Mouse (Mus musculus) heart, embryonic 16.5 days (tissue): ENCODE results near the gene Rnf10. TPM values are rescaled to one million over a fixed set of nuclear protein-coding genes. Genes with fewer than 3 reads are reported as not detected.

ENCODE experiments used
- ATAC-seq: fragments of 200-750 bp; cut with Nextera tagmentation; replicated peaks from 2 replicates; pipeline ENCODE4 v1.8.0; 2017; ENCODE audit warnings: moderate number of reproducible peaks; ENCODE audit not compliant: insufficient read depth, low FRiP score; ENCODE audit errors: extremely low read depth
- H3K27ac ChIP-seq: fragments of 300-500 bp; sonication (generic); 2 replicates; pipeline ENCODE4 v1.5.1; 2014; ENCODE audit warnings: mild to moderate bottlenecking, low read length, control low read depth, moderate library complexity
- H3K27me3 ChIP-seq: fragments of 300-500 bp; sonication (generic); 2 replicates; pipeline ENCODE4 v1.6.1; 2014; ENCODE audit warnings: low read length, mixed read lengths; ENCODE audit not compliant: control insufficient read depth, insufficient read depth
- H3K36me3 ChIP-seq: fragments of 300-500 bp; sonication (generic); 2 replicates; pipeline ENCODE4 v1.6.1; 2014; ENCODE audit not compliant: control insufficient read depth, insufficient read depth
- H3K4me1 ChIP-seq: fragments of 300-500 bp; sonication (generic); 2 replicates; pipeline ENCODE4 v1.6.1; 2014; ENCODE audit warnings: low read length, mixed read lengths; ENCODE audit not compliant: control insufficient read depth, insufficient read depth
- H3K4me2 ChIP-seq: fragments of 300-500 bp; sonication (generic); 2 replicates; pipeline ENCODE4 v1.6.1; 2014; ENCODE audit warnings: low read depth, mild to moderate bottlenecking, control low read depth, low read length
- H3K4me3 ChIP-seq: fragments of 300-500 bp; sonication (generic); 2 replicates; pipeline ENCODE4 v1.5.1; 2014; ENCODE audit warnings: mild to moderate bottlenecking, control low read depth, low read length
- H3K9ac ChIP-seq: fragments of 300-500 bp; sonication (generic); 2 replicates; pipeline ENCODE4 v1.6.1; 2014; ENCODE audit warnings: low read length, control low read depth
- H3K9me3 ChIP-seq: fragments of 300-500 bp; sonication (generic); replicated peaks from 2 replicates; pipeline ENCODE4 v1.6.1; 2016; ENCODE audit warnings: low read length; ENCODE audit not compliant: control insufficient read depth
- WGBS: fragments of 180-500 bp; shearing (Covaris S2); extraction: QIAGEN DNeasy Blood & Tissue Kit; methylation state at CpG from one replicate; pipeline ENCODE4 v1.1.7; 2014; 5-methylcytosine and 5-hydroxymethylcytosine counted together
- polyA plus RNA-seq: library from polyadenylated mRNA; unstranded; fragments of >200 nt; fragmentation: Nextera tagmentation; extraction: Ambion mirVana; gene quantifications from 2 replicates; pipeline ENCODE4 v1.2.1, GENCODE M21; 2015

Rnf10 gene
- polyA plus RNA-seq, 1 experiment from 2014 or later: 126 TPM

DNA sequence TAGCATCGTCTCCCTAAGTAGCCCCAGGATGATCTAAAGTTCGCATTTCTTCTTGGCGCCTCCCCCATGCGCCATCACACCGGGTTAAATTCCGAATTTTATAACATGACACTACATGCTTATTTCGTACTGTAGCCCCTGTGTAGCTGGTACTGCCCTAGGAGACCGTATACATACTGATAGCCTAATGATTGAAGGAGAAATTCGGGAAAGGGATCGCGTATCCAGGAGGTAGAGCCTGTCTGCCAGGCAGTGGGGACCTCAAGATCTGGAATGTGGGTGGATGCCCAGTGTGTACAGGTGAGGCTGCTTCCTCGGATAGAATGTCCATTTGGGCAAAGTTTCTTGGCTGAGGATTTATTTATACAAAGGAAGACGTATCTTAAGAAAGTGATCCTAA lies 28.9 kb upstream of the Rnf10 start:
- H3K4me3 ChIP-seq: peak overlapping the region; percentile 88
- H3K4me2 ChIP-seq: peak overlapping the region; percentile 93
- H3K4me1 ChIP-seq: peaks cover 24% of the 10 kb centered on the region
- H3K9me3 ChIP-seq: no peaks in the 10 kb centered on the region
- no peaks in the 10 kb centered on the region for H3K27me3 ChIP-seq
- peaks cover 21% of the 10 kb centered on the region for H3K36me3 ChIP-seq
- peak overlapping the region; percentile 80 for H3K9ac ChIP-seq
- WGBS: 29% methylated on average over 13 of the region's 13 CpGs
- ATAC-seq: no peak
- H3K27ac ChIP-seq: peak overlapping the region; percentile 75

DNA sequence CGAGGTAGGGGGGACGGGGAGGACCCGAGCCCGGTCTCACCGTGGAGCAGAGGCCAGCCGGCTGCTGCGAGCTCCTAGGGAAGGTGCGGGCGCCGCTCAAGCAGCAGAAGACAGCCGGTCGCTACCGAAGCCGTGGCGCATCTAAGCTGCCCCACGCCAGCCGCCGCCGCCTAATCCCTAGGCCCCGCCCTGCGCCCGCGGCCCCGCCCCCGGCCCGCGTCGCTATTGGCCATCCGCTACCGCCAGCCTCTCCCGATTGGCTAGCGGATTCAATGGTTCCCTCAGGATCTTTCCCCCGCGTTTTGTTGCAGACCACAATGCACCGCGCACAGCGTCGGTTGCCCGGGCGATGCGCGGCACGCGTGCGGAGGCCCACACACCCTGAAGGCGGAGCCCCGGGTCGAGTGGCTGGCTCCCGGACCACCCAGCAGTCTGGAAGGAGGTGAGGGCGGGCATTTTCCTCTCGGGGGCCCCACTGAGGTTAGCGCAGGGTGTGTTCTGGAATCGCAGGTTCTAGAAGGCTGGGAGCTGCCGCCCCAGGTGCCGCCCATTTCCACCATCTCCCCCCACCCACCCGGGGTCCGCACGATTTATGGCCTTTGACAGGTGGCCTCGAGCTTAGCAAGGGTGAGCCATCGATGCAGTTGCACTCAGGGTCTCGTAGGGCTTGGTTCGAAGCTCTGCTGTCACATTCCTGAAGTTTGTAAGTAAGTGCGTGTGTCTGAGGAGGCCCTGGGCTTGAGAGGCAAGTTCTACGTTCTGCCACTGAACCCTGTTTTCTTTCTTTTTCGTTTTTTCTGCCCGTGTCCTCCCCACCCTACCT lies 28.3 kb upstream of the Rnf10 start, which contains the start of gene Dynll1:
Dynll1 (minus strand) TSS at position 208 of the 823 bp plus-strand sequence.
- Histone ChIP-seq H3K9ac (peak within 1 kb of the TSS; percentile 90), H3K9me3 (no peaks in the 10 kb centered on the region), H3K4me1 (peaks cover 24% of the 10 kb centered on the region), H3K27ac (peak within 1 kb of the TSS; percentile 92), H3K4me3 (peak within 1 kb of the TSS; percentile 88), H3K27me3 (no peaks in the 10 kb centered on the region), H3K4me2 (peak within 1 kb of the TSS; percentile 93), H3K36me3 (peaks cover 25% of the 10 kb centered on the region)
- under 1% methylated on average over 66 of the region's 66 CpGs for WGBS
- peak; percentile 97 for ATAC-seq

DNA sequence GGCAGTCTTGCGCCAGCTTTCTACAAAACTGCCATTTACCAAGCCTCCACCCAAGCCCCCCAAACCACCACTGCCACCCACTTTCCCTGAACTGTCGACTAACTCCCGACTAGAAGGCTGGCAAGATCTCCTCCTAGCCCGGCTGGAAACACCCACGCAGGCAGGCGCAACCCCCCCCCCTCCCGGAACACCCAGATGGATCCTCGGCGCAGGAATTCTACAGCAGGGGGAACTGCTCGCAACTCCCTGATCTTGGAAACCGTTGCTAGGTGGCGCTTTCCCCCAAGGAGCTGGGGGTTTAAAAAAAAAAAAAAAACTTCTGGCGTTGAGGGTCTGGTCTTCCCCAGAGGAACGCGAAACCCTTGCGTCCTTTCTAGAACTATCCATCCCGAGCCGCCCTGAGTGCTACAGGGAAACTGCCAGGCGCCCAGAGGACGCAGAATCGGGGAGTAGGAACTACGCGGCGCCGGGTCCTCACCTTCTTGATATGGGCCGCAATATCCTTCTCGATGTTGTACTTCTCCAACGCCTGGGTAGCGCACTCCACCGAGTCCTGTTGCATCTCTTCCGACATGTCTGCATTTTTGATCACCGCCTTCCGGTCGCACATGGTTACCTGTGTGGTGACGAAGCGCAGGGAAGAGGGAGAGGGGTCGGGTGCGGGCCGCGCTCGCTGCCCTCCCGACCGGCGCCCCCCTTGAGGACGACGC lies 27.5 kb upstream of the Rnf10 start:
- WGBS: under 1% methylated on average over 45 of the region's 46 CpGs

DNA sequence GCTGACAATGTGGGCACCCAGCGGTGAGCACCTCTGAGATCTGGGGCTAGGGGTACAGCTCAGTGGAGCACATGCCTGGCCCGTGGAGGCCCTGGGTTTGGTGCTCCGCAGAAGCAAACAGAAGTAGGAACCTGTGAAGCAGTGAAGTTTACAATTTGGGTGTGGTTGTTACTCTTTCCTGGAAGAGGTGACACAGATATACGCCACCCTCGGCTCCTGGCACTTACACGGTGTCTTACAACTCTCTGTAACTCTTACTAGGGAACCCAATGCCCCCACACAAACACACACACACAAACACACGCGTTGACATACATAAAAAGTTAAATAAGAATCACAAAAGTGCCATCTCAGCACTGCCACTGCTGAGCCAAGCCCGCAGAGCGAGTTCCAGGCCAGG lies 23.6 kb upstream of the Rnf10 start:
- Histone ChIP-seq H3K27me3 (no peaks in the 10 kb centered on the region), H3K27ac (no peak overlapping the region), H3K4me2 (no peak overlapping the region), H3K9me3 (no peaks in the 10 kb centered on the region), H3K9ac (no peak overlapping the region), H3K36me3 (peaks cover 39% of the 10 kb centered on the region), H3K4me3 (no peak overlapping the region), H3K4me1 (peaks cover 20% of the 10 kb centered on the region)
- ATAC-seq: no peak
- WGBS: 79% methylated on average over 10 of the region's 10 CpGs

More for the DNA sequence above, 27.5 kb upstream of the Rnf10 start:
- H3K9me3 ChIP-seq: no peaks in the 10 kb centered on the region
- peak overlapping the region; percentile 88 for H3K4me3 ChIP-seq
- peak overlapping the region; percentile 90 for H3K9ac ChIP-seq
- peak; percentile 16 for ATAC-seq
- peaks cover 24% of the 10 kb centered on the region for H3K4me1 ChIP-seq
- H3K27ac ChIP-seq: peak overlapping the region; percentile 92
- peaks cover 32% of the 10 kb centered on the region for H3K36me3 ChIP-seq
- H3K27me3 ChIP-seq: no peaks in the 10 kb centered on the region
- H3K4me2 ChIP-seq: peak overlapping the region; percentile 79

DNA sequence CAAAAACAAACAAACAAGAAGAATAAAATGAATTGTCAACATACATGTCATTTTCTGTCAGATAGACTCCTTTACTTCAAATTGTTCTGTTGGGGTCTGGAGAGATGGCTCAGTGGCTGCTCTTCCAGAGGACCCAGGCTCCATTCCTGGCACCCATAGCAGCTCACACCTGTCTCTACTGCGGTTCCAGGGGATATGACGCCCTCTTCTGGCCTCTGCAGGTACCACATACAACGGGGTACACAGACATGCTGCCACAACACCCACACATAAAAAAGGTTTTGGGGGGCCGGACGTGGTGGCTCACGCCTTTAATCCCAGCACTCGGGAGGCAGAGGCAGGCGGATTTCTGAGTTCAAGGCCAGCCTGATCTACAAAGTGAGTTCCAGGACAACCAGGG lies 21.5 kb upstream of the Rnf10 start:
- no peak overlapping the region for H3K4me3 ChIP-seq
- H3K9ac ChIP-seq: no peak overlapping the region
- peaks cover 16% of the 10 kb centered on the region for H3K4me1 ChIP-seq
- H3K36me3 ChIP-seq: peaks cover 47% of the 10 kb centered on the region
- ATAC-seq: no peak
- no peaks in the 10 kb centered on the region for H3K27me3 ChIP-seq
- H3K27ac ChIP-seq: no peak overlapping the region
- no peak overlapping the region for H3K4me2 ChIP-seq
- whole genome bisulfite sequencing: 86% methylated on average over 8 of the region's 8 CpGs
- no peaks in the 10 kb centered on the region for H3K9me3 ChIP-seq

DNA sequence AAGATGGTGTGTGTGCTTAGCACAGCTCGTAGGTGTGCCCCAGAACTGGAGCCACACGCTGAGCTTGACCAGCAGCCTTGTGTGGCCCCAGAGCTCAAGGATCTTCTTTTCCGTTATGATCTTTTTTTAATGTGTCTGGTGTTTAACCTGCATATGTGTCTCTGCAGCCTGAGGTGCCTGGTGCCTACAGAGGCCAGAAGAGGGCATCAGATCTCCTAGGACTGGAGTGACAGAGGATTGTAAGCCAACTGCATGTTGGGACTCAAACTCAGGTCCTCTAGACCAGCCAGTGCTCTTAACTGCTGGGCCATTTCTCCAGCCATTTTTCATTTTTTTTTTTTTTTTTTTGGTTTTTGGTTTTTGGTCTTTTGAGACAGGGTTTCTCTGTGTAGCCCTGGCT lies 12.0 kb upstream of the Rnf10 start:
- peaks cover 26% of the 10 kb centered on the region for H3K36me3 ChIP-seq
- no peak overlapping the region for H3K4me3 ChIP-seq
- H3K4me2 ChIP-seq: no peak overlapping the region
- no peak overlapping the region for H3K27ac ChIP-seq
- peaks cover 10% of the 10 kb centered on the region for H3K4me1 ChIP-seq
- no peak for ATAC-seq
- no peaks in the 10 kb centered on the region for H3K27me3 ChIP-seq
- no peaks in the 10 kb centered on the region for H3K9me3 ChIP-seq
- H3K9ac ChIP-seq: no peak overlapping the region
- 94% methylated on average over 3 of the region's 3 CpGs for WGBS

DNA sequence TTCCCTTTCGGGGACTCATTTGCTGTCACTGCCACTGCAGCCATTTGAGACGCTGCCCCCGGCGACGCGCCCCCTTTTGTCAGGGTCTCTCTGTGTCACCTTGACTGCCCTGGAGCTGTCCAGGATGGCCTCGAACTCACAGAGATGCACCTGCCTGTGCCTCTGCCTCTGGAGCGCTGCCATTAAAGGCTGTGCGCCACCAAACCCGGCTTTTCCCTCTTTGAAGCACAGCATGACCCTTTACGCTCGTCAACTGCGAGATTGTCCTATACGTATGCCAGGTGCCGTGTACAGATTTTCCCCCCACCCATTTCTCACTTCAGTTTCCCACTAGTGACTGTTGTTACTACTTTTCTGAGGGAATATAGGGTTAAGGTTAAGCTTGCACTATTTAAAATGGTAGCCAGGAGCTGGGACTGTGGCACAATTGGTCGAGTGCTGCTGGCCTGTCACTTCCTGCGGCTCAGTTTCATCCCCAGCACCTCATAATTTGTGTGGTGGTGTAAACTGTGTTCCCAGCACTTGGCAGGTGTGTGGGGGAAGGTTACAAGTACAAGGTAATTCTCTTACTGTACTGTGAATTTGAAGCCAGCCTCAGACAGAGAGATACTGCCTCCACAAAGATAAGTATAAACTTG lies 7.5 kb upstream of the Rnf10 start:
- no peaks in the 10 kb centered on the region for H3K9me3 ChIP-seq
- peaks cover 5% of the 10 kb centered on the region for H3K4me1 ChIP-seq
- H3K4me2 ChIP-seq: peak overlapping the region; percentile 65
- H3K36me3 ChIP-seq: peaks cover 17% of the 10 kb centered on the region
- ATAC-seq: peak; percentile 23; the same call in 1 of the 2 replicates
- H3K27ac ChIP-seq: peak overlapping the region; percentile 76
- WGBS: 6% methylated on average over 17 of the region's 17 CpGs
- H3K27me3 ChIP-seq: no peaks in the 10 kb centered on the region
- peak overlapping the region; percentile 84 for H3K4me3 ChIP-seq
- peak overlapping the region; percentile 89 for H3K9ac ChIP-seq

DNA sequence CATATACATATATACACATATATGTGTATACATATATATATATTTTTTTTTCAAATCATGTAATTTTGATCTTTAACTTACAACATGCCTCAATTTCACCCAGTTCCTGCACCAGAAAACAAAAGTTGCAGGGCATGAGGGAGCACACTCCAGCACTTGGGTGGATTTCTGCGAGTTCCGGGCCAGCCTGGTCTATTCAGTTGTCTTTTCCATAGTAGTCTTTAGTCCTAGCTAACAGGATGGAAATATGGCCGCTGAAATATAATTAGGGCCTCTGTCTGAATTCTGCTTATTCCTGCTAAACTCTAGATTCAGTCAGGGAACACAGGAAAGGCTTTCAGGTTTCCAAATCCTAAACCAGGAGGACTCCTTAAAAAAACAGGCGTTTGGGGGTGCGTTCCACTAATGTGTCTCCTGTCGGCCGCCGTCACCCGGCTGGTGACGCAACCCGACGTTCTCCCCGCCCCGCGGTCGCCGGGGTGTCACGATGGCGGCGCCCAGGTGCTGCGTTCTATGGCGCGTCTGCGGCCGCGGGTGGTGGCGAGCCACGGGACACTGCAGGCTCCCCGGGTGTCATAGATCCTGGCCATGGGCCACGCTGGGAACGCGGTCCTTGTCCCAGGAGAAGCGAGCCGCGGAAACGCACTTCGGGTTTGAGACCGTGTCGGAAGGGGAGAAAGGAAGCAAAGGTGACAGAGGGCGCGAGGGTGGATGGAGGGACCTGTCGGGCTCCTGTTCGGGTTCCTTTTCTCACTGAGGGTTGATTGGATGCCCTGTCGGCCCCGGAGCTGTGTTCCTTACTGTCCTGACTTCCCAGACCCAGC lies 6.7 kb upstream of the Rnf10 start, which contains the start of gene Coq5:
Coq5 (plus strand) TSS at position 441 of the 824 bp plus-strand sequence.
- peak; percentile 88 for ATAC-seq
- peaks cover 5% of the 10 kb centered on the region for H3K4me1 ChIP-seq
- H3K36me3 ChIP-seq: peaks cover 12% of the 10 kb centered on the region
- no peaks in the 10 kb centered on the region for H3K9me3 ChIP-seq
- peak within 1 kb of the TSS; percentile 84 for H3K4me3 ChIP-seq
- peak within 1 kb of the TSS; percentile 65 for H3K4me2 ChIP-seq
- no peaks in the 10 kb centered on the region for H3K27me3 ChIP-seq
- WGBS: 3% methylated on average over 45 of the region's 45 CpGs
- peak within 1 kb of the TSS; percentile 89 for H3K9ac ChIP-seq
- peak within 1 kb of the TSS; percentile 76 for H3K27ac ChIP-seq
